Mouse (Mus musculus): Measurements from ENCODE around the gene Aldh3b2.

GRCm38 (mm10) chr19:3988066-3988465 lies 15.9 kb downstream of the Aldh3b2 start:
- no peak for TF ChIP-seq POLR2A (IDR thresholded peaks at IDR 0.05; ENCODE audit: low read depth, low read length)
- no peak for TF ChIP-seq CTCF (conservative IDR thresholded peaks at IDR 0.05; ENCODE audit: insufficient read depth, insufficient read length, low read depth, low read length)

Data from kidney, adult 2 months (tissue).